Mouse (Mus musculus) liver, adult 2 months (tissue): Measurements from ENCODE around the gene 1810030O07Rik.

ENCODE experiments used
- CTCF ChIP-seq: fragments of 200-500 bp; IDR thresholded peaks from 2 replicates; pipeline ENCODE4 v1.5.1; 2011; ENCODE audit warnings: low read depth, low read length, control low read depth
- POLR2A ChIP-seq: fragments of 200-500 bp; IDR thresholded peaks from 2 replicates; pipeline ENCODE4 v1.6.1; 2011; ENCODE audit warnings: low read length, control low read depth; ENCODE audit not compliant: insufficient read depth; ENCODE audit errors: extremely low read depth

DNA sequence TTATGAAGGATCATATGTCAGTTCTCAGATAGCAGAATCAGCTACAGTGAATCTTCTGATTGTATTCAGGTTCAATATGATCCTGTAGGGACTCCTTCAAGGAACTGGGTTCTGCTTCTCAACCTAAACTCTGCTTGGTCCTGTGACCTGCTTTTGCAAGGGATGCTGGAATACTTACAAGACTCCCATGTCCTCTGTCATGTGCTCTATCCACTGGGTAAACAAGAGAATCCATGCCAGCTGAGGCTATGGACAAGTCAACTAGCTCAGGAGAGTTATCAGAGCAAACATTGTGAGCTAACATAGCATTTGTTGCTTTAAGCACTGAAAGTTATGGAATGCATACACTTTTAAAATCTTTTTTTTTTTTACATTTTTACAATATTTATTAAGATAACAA, 12.6 kb upstream of the 1810030O07Rik start:
- TF ChIP-seq CTCF: no peak
- TF ChIP-seq POLR2A: no peak
